Mouse (Mus musculus) MN1 (cell line): ENCODE measurements at regions not wholly inside any gene's neighbourhood (a gene's known extent, or its start where the extent isn't known, plus 50 kb on each side); places are given as distances from the start of the nearest gene placed in this dataset.

Experiments
- DNase-seq: peaks from one replicate; pipeline ENCODE4 v3.0.0-alpha.2; 2016; ENCODE audit warnings: low spot score

DNA sequence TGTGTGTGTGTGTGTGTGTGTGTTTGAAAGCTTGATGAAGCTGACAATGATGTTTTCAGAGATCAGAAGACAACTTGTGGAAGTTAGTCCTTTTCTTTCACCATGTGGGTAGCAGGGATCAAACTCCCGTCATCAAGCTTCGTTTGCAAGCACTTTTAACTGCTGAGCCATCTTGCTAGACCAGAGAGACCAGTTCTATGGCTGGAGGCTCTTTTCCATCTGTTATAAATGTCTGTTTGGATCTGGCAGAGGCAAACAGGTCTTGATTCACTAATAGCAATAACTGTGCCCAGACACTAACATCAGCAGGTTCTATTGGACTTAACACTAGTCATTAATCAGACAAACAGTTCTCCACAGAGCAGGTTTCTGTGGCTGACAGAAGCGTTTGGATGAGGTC lies 150.1 kb upstream of the Stmnd1 start:
- DNase-seq, result no peak

DNA sequence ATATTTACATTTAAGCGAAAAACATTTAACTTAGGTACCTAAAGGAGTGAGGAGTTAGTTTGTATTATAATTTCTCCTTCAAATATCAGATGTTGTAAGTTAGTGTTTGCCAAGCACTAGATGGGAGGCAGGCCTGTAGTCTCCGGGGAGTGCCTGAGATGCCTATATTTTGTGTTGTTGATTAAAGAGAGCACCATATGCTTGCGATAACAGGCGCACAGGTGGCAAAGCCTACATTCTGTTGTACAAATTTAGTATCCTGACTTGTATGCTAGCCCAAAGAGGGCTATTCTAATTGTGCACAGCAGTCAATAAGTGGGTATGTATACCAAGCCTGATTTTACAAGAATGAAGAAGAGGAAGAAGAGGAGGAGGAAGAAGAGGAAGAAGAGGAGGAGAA lies 151.8 kb upstream of the Atxn1 start:
- no peak for DNase-seq

DNA sequence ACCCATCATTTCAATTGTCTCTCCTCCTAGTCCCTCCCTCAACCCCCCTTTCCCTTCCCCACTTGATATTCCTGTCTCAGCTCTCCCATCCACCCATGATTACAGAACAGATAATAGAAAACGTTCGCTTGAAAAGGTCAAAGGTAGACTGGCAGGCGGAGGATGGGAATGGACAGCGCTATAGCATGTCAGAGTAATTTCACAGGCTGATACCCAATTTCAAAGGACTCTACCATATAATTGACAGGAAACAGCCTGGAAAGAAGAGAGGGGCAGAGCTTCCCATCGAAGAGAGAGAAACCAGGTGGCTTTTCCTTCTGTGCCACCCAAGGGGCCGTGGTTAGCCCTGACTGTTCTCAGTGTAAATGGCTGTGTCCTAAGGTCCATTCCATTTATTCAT lies 140.2 kb upstream of the Atxn1 start:
- DNase-seq, result no peak

DNA sequence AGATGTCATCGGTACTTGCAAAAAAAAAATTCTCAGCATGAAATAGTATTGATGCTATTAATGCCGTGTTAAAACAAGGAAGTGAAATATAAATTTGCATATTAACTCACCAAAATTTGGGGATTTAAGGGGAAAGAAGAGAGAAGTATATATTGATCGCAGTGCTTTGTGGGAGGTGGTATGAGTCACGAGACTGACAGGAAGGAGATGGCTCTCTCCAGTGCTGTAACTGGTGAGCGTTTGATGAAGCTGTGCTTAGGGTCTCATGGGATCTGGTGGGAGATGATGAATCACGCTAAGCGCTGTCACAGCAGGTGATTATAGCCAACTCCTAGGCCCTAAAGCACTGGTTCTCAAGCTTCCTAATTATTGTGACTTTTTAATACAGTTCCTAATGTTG lies 133.8 kb upstream of the Atxn1 start:
- no peak for DNase-seq

DNA sequence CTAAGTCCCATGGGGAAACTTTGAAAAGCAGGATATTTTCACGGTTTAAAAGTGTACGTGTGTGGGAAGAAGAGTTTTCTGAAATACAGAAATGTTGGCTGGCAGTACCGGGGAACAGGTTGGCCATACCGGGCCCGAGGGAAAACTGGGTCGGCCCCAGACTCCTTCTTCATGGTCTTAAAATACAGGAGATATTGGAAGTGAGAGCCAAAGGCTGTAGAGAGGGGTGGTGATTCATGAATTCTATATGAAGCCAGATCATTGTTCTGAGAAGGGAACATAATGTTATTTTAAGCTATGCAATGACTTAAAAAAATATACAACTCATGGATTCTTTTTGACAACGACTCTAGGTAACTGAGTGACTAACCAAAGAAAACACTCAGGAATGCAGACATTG lies 133.3 kb upstream of the Atxn1 start:
- DNase-seq, result no peak

DNA sequence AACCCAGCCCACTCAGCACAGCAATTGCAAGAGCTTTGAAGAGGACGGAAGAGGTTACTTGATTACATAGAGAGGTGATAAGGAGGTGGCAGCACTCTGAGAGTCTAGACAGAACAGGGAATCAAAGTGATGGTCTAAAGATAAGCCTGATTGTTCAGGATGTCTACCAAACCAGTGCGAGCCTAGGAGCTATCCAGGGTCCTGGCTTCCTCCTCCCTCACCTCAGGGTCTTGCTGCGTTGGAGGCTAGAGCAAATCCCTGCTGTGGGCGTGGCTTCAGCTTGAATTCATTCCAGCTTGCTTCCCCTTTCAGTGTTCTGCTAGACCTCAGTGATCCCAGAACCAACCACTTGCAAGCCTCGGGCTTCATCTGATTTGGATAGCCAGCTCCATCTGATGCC lies 132.2 kb upstream of the Atxn1 start:
- DNase-seq, result no peak

DNA sequence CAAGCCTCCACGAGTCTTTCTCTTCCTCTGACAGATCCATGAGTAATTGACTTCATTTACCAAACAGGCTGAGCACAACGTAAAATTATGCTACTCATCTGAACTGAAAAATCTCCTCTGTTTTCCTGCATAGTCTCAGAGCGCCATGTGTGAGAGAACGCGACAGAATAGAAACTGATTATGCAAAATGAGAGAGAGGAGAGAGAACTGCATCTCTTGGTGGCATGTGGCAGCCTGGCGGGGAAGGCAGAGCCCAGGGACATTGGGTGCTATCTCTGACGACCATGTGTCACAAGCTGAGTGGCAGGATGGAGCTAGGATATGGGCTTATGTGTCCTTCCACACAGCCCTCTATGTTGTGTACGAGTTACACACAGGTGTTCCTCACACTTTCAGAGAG lies 131.6 kb upstream of the Atxn1 start:
- DNase-seq, result no peak

DNA sequence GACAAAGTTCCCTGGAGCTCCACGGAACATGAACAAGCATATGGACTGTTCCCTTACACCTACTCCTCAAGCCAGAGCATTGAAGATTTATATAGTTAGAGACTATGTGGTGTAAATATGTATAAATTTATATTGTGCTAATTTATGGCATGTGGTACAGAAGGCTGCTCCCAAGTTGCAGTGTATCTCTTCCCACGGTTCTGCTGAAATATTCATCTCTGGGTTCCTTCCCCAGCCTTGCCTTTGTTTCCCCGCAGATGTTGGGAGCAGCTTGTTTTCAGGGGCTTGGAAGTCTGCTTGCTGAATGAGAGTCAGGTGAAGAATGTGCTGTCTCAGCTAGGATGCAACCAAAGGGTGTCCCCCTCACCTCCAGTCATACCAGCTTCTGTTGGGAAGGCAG lies 128.0 kb upstream of the Atxn1 start:
- no peak for DNase-seq

DNA sequence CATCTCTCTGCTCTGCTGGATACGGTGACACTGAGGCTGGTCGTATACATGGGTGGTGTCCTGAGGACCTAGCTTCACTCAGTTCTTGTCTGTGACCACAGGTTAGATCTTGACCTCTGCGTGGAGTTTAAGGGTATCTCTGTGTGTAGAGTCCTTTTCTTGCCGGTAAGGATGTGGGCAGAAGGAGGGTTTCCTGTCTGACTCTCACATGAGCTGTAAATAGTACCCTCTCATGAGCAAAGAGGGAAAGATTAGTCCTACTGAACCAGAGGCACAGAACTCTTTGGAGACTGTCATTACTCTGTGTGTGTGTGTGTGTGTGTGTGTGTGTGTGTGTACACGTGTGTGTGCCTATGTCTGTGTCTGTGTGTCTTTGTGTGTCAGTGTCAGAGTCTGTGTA lies 126.3 kb upstream of the Atxn1 start:
- DNase-seq, result no peak

DNA sequence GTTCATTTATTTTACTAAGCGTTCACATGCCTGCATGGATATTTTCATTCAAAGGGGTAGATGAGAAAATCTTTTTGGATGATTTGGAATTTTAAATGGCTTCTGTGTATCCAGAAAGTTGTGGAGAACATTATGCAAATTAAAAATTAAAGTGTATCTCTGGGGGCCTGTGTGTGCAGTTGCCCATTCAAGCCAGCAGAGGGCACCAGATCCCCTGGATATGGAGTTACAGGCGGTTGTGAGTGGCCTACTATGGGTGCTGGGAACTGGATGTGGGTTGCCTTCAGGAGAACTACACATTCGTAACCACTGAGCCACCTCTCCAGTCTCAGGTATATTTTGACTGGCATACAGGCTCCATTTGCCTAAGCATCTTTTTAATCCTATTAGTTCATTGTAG lies 123.4 kb upstream of the Atxn1 start:
- no peak for DNase-seq

DNA sequence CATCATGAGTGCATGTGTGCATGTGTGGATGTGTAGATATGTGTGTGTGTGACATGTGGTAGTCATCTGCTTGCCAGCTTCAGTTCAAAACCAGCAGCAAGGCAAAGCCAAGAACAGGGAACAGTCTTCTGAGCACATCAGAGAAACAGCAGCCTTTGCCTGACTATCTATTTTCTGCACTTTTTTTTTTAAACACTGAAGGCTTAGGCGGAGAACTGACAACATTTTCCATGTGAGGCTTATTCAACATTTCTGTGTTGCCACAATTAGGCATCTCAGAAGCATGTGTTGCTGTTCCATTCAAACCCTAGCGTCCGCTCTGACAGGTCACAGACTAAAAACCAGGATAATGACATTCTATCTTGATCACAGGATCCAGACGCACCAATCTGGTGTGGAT lies 122.9 kb upstream of the Atxn1 start:
- no peak for DNase-seq

DNA sequence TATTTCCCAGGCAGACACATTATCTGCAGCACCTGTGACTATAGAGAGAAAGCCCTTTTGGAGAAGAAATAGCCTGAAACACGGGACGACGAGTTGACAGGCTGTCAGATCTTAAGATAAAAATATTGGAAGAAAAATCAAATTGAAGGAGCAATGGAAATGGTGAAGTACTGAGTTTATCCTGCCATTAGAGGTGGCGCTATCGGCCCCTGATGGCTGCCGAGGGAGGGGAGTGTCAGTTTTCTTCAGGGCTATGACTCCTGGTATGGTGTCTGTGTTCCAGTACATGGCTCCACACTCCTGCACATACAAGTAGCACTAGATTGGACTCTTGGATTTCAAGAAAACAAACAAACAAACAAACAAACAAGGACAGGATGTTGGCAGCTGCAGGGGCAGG lies 112.1 kb upstream of the Atxn1 start:
- DNase-seq, result no peak

DNA sequence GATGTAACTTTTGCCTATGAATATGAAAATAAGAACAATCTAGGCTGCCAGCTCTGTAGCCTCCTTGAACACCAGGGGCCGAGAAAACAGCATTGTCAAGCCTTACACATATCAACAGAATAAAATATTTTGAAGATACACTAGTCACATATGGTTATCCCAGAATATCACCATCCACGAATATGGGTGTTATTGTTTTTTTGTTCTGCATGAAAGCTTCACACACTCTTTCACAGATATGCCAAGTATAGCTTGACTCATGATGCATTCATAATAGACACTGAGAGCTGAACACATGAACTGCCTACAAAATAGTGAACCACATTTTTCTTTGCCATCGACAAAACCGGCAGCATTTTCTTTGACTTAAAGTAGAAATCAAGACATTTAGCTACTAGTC lies 106.9 kb upstream of the Atxn1 start:
- no peak for DNase-seq

DNA sequence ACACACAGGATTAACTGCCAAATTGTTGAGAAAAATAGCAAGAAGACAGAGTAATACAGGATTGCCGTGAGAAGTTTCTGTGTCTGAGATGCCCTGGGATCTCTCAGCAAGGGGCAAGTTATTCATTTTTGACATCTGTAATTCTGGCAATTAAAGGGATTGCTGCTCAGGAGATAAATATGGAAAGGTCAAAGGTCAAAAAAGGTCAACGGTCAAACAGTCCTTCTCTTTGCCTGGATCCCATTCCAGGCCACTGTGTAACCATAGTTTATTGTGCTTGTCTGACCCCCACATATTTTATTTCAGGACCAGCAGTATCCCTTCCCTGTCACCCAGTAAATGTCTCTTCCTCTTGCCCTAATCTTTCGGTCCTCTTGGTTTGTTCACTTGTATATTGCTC lies 104.8 kb upstream of the Atxn1 start:
- no peak for DNase-seq

DNA sequence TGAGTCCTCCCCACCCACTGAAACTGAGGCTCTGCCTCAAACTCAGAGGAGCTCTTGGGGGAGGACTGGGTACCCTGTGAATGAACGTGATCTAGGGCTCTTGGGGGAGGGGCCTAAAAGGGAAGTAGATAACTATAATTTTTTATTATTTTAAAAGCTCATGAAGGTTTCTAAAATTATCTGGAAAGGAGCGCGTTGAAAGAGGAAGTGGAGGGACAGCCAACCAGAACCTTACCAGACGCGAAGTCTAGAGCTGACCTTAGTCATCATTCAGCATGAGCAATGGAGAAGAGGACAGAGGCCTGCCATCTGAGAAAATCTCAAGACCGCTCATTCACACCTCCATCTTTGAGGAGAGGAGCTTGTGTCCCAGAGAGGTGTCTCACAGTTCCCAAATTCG lies 98.0 kb upstream of the Atxn1 start:
- no peak for DNase-seq

DNA sequence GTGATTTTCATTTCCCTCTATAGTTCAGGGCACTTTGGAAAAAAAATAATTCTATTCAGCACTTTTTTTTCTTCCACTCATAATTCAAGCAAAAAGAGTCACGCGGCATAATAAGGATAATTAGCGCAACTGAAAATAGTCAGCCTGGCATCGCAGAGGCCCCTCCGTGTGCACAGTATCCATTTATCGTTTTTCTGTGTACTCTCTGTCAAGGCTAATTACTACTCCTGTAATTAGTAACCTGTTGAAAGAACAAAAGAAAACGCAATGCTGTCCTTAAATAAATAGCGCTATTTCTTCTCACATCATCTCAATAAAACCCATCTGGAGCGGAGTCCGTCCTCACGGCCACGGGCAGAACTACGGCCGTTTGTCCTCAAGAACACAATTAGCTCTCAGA lies 95.1 kb upstream of the Atxn1 start:
- no peak for DNase-seq

DNA sequence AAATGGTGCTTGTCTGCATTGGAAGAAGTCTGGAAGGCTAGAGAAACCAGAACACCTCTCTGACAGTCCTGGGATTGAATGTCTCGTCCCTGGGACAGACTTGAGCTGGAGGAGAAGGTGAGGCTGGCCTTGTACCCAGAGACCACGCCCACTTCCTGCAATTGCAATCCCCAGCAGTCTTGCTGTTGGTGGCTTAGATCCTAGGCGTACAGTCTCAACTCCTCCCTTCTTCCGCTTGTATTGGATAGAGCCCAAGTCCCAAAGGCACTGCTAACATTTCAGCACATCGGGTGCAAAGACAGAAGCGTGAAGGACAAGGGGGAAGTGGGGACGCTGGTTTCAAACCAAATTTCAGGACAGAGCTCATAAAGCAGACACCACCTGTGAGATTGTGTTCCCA lies 94.1 kb upstream of the Atxn1 start:
- peak; percentile 17 for DNase-seq

DNA sequence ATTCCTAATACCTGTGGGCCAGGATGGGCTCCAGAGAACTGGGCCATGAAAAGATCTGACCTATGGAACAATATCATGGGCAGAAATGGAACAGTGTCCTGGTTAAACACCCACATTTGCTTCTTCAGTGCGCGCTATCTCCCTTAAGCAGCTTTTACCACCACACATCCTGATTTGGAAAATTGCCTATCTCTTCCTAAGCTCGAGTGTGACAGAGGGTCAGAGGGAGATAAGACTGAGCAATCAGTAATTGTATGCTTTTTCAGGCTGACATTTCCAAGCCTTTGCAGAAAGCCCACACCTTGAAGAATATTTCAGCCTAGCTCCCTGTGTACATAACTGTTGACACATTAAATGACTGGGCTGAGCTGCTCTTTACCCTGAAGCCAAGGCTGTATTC lies 93.5 kb upstream of the Atxn1 start:
- DNase-seq, result no peak

DNA sequence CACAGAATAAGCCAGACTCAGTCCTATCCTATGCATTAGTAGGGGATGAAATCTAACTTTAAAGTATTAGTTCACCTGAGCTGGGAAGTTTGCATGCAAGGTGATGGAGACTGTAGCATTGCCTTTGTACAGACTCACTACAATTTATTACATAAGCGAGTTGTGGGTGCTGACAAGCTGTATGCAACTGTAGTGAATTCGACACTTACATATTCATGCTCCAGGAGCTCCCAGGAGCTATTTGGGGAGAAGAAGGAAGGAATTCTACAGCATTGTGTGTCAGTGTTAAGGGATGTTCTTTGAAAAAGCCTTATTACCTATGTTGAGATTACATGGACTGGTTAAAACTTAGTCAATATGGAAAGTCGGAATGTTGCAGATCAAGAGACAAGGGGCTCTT lies 90.6 kb upstream of the Atxn1 start:
- DNase-seq, result no peak

DNA sequence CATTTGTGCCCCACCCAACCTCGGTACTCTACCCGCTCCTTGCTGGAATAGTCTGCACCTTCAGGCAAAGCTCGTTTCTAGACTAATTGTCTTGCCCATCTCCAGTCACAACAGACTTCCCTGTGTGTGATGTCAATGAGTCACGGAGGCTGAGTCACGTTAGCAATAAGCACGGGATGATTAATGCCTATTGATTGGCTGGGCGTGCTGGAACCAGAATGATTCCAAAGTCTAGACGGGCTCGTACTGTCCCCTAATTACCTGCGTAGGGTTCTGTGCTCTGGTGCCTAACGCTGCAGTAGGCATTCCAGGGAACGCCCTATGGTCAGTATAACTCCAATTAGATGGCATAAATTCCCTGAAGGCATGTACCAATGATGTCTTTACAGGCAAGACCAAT lies 78.8 kb upstream of the Atxn1 start:
- peak; percentile 26 for DNase-seq

DNA sequence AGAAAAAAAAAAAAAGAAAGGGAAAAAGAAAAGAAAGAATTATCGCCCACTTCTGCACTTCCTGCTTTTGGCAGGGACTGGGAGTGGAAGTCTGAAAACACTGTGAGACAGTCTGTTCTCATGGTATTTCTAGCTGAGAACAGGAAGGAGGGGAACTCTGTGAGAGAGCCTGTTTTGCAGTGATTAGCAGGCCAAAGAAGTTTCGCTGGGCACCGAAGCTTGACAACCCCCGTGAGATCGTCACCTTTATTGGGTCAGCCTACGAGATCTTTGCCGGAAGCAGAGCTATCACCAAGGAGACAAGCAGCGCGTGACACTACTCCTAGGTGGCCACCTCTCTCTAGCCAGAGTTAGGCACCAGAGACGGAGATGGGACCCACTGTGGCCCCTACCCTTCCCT lies 78.2 kb upstream of the Atxn1 start:
- peak; percentile 9 for DNase-seq

DNA sequence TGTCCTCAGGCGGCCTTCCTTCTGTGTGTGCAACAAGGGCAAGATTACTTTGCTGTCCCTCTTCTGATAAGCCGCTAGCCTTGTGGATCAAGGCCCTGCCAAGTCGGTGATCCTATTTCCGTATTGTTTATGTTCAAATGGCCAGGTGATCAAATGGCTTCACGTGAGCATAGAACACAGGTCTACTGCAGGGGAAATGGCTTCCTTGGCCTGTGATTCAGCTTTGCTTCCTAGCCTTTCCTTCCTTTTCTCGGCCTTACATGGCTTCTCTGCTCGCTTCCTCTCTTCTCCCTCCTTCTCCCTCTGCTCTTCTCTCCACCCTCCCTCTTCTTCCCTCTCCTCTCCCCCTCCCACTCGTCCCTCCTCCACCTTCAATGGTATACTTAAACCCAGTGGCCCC lies 77.4 kb upstream of the Atxn1 start:
- no peak for DNase-seq

DNA sequence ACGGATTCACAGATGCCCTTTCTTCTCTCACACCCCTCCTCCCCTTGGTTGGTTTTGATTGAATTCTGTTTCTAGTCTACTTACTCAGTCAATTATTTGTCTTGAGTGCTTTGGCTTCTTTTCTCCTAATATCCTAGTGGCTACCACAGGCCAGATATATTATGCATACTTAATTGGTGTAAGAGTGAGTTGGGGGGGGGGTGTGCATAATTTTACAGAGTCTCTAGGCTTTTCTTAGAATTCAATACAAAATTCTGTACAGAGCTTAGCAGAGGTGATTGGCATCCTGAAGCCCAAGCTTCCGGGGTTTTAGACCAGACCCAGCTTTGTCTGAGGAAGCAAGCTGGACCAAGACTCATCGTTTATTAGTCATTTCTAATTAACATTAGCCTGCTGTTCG lies 76.7 kb upstream of the Atxn1 start:
- no peak for DNase-seq

DNA sequence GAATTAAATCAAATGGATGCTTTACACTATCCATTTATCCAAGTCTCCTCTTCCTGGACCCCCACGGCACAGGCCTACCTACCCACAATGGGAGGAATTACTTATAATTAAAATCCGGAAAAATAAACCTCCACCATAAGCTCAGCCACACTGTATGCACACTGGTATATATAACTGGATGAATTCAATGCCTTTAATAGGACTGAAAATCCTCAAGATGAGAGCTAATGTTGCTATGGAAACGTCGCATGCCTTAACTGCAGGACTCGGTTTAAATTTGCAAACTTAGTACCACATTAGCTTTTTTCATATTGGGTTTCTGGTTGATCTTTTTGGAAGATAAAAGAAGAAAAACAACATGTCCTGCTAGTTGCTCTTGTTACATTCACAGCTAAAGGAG lies 75.3 kb upstream of the Atxn1 start:
- DNase-seq, result no peak
